Mouse (Mus musculus) lung, embryonic 16.5 days (tissue): ENCODE data around the gene Apoa1. TPM values are rescaled to one million over a fixed set of nuclear protein-coding genes. Genes with fewer than 3 reads are reported as not detected.

Source experiments
- ATAC-seq: fragments of 200-750 bp; cut with Nextera tagmentation; 2 replicates; pipeline ENCODE4 v1.8.0; 2017; ENCODE audit warnings: low read depth, mild to moderate bottlenecking, moderate library complexity
- H3K27ac ChIP-seq: fragments of 300-500 bp; sonication (generic); 2 replicates; pipeline ENCODE4 v1.5.1; 2014; ENCODE audit warnings: mild to moderate bottlenecking, control low read depth, low read length
- H3K27me3 ChIP-seq: fragments of 300-500 bp; sonication (generic); 2 replicates; pipeline ENCODE4 v1.6.1; 2014; ENCODE audit warnings: low read depth, low read length, mixed read lengths; ENCODE audit not compliant: control insufficient read depth, insufficient read depth
- H3K36me3 ChIP-seq: fragments of 300-500 bp; sonication (generic); 2 replicates; pipeline ENCODE4 v1.6.1; 2014; ENCODE audit warnings: low read length; ENCODE audit not compliant: control insufficient read depth, insufficient read depth
- H3K4me1 ChIP-seq: fragments of 300-500 bp; sonication (generic); replicated peaks from 2 replicates; pipeline ENCODE4 v1.6.1; 2014; ENCODE audit warnings: low read length, mixed read lengths; ENCODE audit not compliant: control insufficient read depth, insufficient read depth
- H3K4me2 ChIP-seq: fragments of 300-500 bp; sonication (generic); 2 replicates; pipeline ENCODE4 v1.6.1; 2014; ENCODE audit warnings: low read depth, low read length, control low read depth
- H3K4me3 ChIP-seq: fragments of 300-500 bp; sonication (generic); 2 replicates; pipeline ENCODE4 v1.5.1; 2014; ENCODE audit warnings: mild to moderate bottlenecking, low read length, control low read depth
- H3K9ac ChIP-seq: fragments of 300-500 bp; sonication (generic); 2 replicates; pipeline ENCODE4 v1.6.1; 2014; ENCODE audit warnings: low read length, control low read depth
- H3K9me3 ChIP-seq: fragments of 300-500 bp; sonication (generic); 2 replicates; pipeline ENCODE4 v1.6.1; 2016; ENCODE audit warnings: low read length; ENCODE audit not compliant: control insufficient read depth
- WGBS: fragments of 180-500 bp; shearing (Covaris S2); extraction: QIAGEN DNeasy Blood & Tissue Kit; methylation state at CpG from one replicate; pipeline ENCODE4 v1.1.7; 2014; 5-methylcytosine and 5-hydroxymethylcytosine counted together
- polyA plus RNA-seq: library from polyadenylated mRNA; unstranded; fragments of >200 nt; fragmentation: Nextera tagmentation; extraction: Ambion mirVana; gene quantifications from 2 replicates; pipeline ENCODE4 v1.2.1, GENCODE M21; 2015

Gene Apoa1
- polyA plus RNA-seq, 1 experiment from 2014 or later: 14.2 TPM

DNA sequence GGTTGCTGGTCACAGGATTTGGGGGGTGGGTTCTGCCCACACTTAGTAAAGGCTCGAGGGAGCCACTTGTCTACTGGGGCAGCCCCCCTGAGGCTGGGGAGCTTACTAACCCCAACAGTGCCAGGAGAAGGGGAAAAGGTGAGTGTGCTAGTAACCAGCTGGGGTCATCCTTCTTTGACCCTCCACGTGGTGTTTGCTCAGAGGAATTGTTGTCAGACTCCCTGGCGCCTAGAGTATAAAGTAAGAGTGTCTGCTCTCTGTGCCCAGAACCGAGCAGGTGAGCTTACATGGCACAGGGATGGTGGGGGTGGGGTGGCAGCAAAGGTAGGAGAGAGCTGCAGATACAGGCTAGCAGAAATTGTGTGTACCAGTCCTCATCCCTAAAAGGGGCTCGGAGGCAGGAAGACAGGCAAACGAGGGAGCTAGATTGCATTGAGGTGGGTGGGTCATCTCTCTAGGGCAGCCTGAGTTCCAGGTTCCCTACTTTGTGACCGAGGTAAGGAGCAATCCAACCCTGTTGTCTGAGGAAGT, 40.0 kb downstream of the Apoa1 start, which contains the start of gene Apoa5:
Apoa5 (plus strand) TSS at position 291 of the 531 bp plus-strand sequence.
- no peak within 1 kb of the TSS for H3K27ac ChIP-seq
- ATAC-seq: no peak
- H3K36me3 ChIP-seq: no peaks in the 10 kb centered on the region
- H3K9ac ChIP-seq: no peak within 1 kb of the TSS
- 35% methylated on average over 7 of the region's 7 CpGs for WGBS
- H3K4me1 ChIP-seq: peaks cover under 1% of the 10 kb centered on the region; the same call in 1 of the 2 replicates
- no peak within 1 kb of the TSS for H3K4me2 ChIP-seq
- H3K9me3 ChIP-seq: no peaks in the 10 kb centered on the region
- H3K27me3 ChIP-seq: peaks cover 9% of the 10 kb centered on the region
- no peak within 1 kb of the TSS for H3K4me3 ChIP-seq

GRCm38 (mm10) chr9:46269125-46269524, 40.7 kb downstream of the Apoa1 start:
- H3K9me3 ChIP-seq: no peaks in the 10 kb centered on the region
- H3K4me3 ChIP-seq: no peak overlapping the region
- peaks cover 6% of the 10 kb centered on the region for H3K4me1 ChIP-seq
- peaks cover 9% of the 10 kb centered on the region for H3K27me3 ChIP-seq
- no peak overlapping the region for H3K27ac ChIP-seq
- ATAC-seq: no peak
- H3K9ac ChIP-seq: no peak overlapping the region
- H3K36me3 ChIP-seq: no peaks in the 10 kb centered on the region
- H3K4me2 ChIP-seq: no peak overlapping the region
- 86% methylated on average over 5 of the region's 5 CpGs for WGBS

DNA sequence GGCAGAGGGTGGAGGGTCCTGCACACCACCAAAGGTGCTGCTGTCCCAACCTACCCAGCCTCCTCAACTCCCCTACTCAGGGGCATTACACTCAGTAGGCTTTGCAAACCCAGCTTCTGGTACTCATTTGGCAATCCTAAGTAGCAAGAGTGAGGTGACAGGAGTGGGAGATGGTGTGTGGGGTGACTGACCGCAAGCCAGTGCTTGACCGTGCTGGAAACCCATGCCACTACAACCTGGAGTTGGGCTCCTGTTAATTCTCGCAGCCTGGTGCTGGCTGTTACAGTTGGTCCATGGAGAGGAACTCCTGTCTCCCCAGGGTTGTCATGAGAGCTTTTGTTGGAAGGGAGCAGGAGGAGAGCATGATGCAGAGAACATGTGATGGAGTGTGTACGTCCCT, 42.4 kb downstream of the Apoa1 start:
- Histone ChIP-seq H3K4me1 (peaks cover 6% of the 10 kb centered on the region), H3K9ac (no peak overlapping the region), H3K4me2 (no peak overlapping the region), H3K27me3 (peaks cover 9% of the 10 kb centered on the region), H3K36me3 (peaks cover 7% of the 10 kb centered on the region), H3K4me3 (no peak overlapping the region), H3K27ac (no peak overlapping the region), H3K9me3 (no peaks in the 10 kb centered on the region)
- no peak for ATAC-seq
- WGBS: 91% methylated on average over 4 of the region's 4 CpGs

DNA sequence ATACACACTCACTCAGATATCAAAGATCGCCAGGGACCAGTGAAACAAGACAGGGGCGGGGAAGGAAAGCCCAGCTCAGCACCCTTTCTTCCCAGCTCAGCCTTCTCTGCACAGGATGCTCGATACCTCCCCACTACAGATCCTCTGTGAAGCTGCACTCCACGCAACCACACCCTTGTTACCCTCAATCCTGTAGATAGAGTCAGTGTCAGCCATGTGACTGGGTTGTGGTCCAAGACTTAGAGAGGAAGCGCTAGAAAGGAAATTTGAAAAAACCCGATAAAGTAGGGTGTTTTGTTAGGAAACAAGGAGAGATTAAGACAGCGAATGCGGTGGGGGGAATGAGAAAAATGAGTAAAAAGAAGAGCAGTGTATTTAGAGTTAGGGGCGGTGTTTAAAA, 43.7 kb downstream of the Apoa1 start:
- Histone ChIP-seq H3K4me3 (no peak overlapping the region; the same call in 1 of the 2 replicates), H3K27ac (no peak overlapping the region), H3K4me1 (peaks cover 6% of the 10 kb centered on the region), H3K9me3 (no peaks in the 10 kb centered on the region), H3K36me3 (peaks cover 18% of the 10 kb centered on the region), H3K9ac (no peak overlapping the region), H3K4me2 (peak overlapping the region; percentile 63; the same call in 1 of the 2 replicates), H3K27me3 (peaks cover 9% of the 10 kb centered on the region)
- 74% methylated on average over 9 of the region's 9 CpGs for WGBS
- no peak for ATAC-seq

DNA sequence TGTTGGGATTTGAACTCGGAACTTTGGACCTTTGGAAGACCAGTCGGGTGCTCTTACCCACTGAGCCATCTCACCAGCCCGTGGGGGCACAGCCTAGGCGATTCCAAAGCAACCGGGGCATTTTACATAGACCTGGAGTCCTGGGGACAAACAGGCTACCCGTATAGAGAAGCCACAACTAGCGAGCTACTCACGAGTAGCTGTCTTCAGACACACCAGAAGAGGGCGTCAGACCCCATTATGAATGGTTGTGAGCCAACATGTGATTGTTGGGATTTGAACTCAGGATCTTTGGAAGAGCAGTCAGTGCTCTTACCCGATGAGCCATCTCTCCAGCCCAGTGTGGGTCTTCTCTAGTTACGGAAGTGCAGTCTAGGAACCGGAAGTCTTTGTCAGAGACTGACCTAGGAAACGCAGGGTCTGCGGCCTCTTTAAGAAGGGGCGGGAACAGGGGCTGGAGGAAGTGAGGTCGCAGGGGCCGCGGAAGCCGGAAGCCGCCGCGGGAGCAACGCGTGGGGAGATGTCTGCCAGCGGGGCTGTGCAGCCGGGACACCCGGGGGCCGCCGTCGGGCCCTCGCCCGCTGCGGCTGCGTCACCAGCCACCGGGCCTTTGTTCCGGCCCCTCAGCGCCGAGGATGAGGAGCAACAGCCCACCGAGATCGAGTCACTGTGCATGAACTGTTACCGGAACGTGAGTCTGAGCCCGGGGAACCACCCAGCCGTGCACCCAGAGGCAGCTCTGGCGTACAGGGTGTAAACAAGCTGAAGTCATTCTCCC, 44.5 kb downstream of the Apoa1 start, which contains the start of gene Zpr1:
Zpr1 (plus strand) TSS at position 388 of the 778 bp plus-strand sequence.
- peak within 1 kb of the TSS; percentile 45; the same call in 1 of the 2 replicates for H3K27ac ChIP-seq
- ATAC-seq: peak; percentile 96
- H3K9ac ChIP-seq: peak within 1 kb of the TSS; percentile 72
- peaks cover 6% of the 10 kb centered on the region for H3K4me1 ChIP-seq
- peaks cover 21% of the 10 kb centered on the region for H3K36me3 ChIP-seq
- 5% methylated on average over 45 of the region's 45 CpGs for WGBS
- no peaks in the 10 kb centered on the region for H3K9me3 ChIP-seq
- peaks cover 9% of the 10 kb centered on the region for H3K27me3 ChIP-seq
- H3K4me2 ChIP-seq: peak within 1 kb of the TSS; percentile 79
- peak within 1 kb of the TSS; percentile 82 for H3K4me3 ChIP-seq

DNA sequence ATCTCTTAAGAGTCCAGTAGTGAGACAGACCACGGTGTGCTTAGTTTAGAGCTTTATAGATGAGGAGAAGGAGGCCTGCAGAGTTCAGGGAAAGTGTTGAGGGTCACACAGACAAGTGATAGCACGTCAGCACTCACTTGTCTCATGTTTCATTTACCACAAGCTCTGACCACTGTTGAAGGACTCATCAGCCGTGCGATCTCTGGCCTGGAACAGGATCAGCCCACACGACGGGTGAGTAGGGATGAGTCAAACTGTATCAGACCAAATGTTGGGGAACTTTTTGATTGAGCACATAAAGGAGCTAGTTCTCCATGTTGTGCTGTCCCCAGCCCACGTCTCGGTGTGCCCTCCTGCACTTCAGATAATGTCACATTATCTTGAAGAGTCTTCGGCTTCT, 46.1 kb downstream of the Apoa1 start:
- no peak for ATAC-seq
- Histone ChIP-seq H3K27me3 (peaks cover 9% of the 10 kb centered on the region), H3K4me2 (no peak overlapping the region), H3K4me1 (peaks cover 6% of the 10 kb centered on the region), H3K9ac (no peak overlapping the region), H3K36me3 (peaks cover 26% of the 10 kb centered on the region), H3K27ac (no peak overlapping the region), H3K9me3 (no peaks in the 10 kb centered on the region), H3K4me3 (no peak overlapping the region)
- 78% methylated on average over 9 of the region's 9 CpGs for WGBS

Other genes with a start within 250 kb of the Apoa1 start
- 149 and 157 TPM in 2 replicates for gene Pafah1b2, start 215.9 kb upstream of the Apoa1 start, polyA plus RNA-seq
- gene Sik3, start 215.8 kb upstream of the Apoa1 start, polyA plus RNA-seq: 5.2 and 5.8 TPM in 2 replicates
- gene Apoc3, start 7.1 kb downstream of the Apoa1 start, polyA plus RNA-seq: not detected in 2 replicates
- gene Apoa4, start 12.1 kb downstream of the Apoa1 start, polyA plus RNA-seq: 0.14 TPM in 1 of 2 replicates, not detected in the other
- not detected in 2 replicates for gene Apoa5, start 40.1 kb downstream of the Apoa1 start, polyA plus RNA-seq
- gene Zpr1, start 44.5 kb downstream of the Apoa1 start, polyA plus RNA-seq: 44.8 and 46.6 TPM in 2 replicates
- 23.3 and 26.8 TPM in 2 replicates for gene Bud13, start 54.4 kb downstream of the Apoa1 start, polyA plus RNA-seq
- gene 4931429L15Rik, start 91.4 kb downstream of the Apoa1 start, polyA plus RNA-seq: not detected in 2 replicates